Mouse (Mus musculus) layer of hippocampus, adult 8-10 months (tissue): ENCODE results near the gene 4933430I17Rik. TPM values are rescaled to one million over a fixed set of nuclear protein-coding genes. Genes with fewer than 3 reads are reported as not detected.
"Not testable (repeated sequence)": the region's sequence is repeated elsewhere in the genome, so short reads cannot be mapped to it uniquely, and the experiment has no call there.

ENCODE experiments used
- DNase-seq, 2 experiments: peaks; one replicate each; pipeline ENCODE4 v3.0.0; 2022; ENCODE audit warnings: low spot score in 2 of 2
- total RNA-seq, 4 experiments: library from RNA; stranded (reverse); gene quantifications; 2 replicates each; pipeline ENCODE4 v1.2.4; 2022

The 4933430I17Rik gene
- total RNA-seq, 4 experiments from 2014 or later, result 0.23 to 0.59 (median 0.55) TPM; not detected in 1

DNA sequence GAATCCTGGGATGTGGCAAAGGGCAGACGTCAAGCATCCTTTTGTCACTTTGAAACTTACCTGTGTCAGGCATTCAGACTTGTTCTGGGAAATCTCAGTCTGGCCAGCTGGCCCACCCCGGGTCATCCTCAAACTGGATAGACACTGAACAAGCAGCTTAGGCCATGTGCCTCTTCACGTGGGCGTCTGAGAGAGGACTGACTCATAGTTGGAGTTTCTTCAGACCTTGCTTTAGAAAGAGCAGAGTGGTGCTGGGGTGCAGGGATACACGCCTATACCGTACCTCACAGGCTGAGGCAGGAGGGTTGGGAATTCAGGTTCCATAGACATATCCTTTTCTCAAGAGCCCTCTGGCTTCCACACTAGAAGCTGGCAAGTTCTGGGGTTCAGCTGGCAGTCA, 18.6 kb downstream of the 4933430I17Rik start:
- no peak for DNase-seq

DNA sequence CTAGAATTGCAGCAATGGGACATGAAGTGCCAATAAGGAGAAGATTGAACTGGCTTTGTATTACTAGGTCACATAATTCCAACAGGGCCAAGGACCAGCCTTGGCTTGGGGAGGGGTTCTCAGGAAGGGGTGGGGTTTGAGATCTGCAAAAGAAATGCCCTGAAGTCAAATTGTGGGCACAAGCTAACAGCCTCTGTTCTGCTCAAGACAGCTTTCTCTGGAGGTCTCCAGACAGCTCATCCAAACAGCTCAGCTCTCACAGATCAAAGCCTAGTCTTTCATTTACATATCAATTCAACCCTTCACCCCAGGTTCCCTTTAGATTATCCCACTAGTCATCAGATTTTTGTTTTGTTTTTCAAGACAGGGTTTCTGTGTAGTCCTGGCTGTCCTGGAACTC, 19.6 kb downstream of the 4933430I17Rik start:
- DNase-seq, result no peak

DNA sequence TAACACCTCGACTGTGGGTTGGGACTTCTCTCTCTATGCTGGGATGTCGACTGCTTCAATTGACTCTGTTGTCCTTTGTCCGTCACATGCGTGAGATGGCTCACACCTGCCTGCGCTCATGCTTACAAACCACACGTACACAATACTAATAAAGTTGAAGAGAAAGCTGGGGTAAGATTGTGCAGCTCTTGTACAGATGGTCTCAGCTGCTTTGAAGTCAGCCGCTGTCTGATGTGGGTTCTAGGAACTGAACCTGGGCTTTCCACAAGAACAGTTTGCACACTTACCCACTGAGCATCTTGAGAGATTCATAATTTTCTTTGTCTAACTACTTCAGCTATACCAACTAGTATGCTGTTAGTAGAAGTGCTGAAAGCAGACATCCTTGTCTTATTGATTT, 26.8 kb downstream of the 4933430I17Rik start:
- no peak for DNase-seq

DNA sequence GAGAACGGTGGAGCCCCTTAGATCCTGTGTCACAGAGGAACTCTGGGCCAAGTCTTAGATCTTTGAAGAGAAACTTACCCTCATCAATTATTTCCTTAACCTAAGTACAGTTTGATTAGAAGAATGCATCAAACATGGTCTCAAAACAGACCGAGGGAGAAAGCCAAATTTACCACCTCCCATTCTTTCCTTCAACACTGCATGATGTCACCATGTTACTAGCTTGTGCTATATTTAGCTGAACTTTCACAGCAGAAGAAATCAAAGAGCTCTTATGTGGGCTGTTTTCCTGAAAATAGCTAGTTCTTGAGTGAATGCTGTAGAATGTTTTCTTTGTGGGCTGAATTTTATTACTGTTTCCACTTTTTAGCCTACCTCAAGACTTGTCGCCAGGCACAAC, 32.3 kb downstream of the 4933430I17Rik start:
- DNase-seq, result no peak

DNA sequence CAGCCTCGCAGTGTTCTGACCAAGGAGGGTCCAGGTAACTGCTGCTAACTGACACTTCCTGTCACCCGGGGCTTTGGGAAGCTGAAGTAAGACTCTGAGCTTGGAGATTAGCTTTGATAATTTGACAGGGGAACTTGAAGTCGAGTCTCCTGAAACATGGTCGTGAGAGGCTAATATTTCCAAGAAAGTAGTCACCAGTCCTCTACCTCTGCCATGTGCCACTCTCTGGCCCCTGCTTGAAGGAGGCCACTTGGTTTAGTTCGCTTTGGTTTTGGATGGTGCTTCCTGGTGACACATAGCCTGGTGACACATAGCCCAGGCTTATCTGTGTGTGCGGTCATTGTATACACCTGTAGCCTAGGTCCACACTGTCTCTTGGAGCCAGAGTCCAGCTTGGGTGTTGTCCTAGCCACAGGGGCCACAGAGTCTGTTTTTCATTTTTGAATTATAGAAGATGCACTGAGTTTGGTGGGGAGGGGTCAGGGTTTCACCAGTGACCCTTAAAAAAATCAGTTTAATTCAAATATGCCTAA, 34.7 kb downstream of the 4933430I17Rik start, which contains the start of gene Rgs3:
Gene Rgs3, plus strand, starts transcription at position 51 of the 533 bp plus-strand sequence.
- DNase-seq, result no peak

DNA sequence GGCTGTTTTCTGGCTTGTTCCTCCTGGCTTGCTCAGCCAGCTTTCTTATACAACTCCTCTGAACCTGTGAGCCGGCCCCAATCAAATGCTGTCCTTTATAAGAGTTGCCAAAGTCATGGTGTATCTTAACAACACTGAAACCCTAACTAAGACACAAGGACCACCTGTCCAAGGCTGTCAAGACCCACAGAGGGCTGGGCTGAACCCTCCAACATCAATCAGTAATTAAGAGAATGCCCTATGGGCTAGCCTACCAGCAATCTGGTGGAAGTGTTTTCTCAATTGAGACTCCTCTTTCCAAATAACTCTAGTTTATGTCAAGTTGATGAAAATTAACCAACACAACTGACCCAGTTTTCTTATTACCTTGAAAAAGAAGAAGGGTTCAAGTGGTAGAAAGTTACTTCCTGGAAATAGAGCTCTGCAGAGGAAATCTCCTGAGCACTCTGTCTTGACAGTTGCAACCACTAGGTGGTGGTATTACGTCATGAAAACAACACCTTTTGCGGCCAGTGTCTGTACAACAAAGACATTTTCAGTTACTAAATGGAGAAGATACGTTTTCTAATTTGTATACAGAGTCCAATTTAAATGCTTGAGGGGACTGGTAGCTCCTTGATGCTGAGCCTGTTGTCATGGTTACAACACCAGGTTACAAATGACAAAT, 35.9 kb downstream of the 4933430I17Rik start:
- DNase-seq, result peak; percentile 33 to 82

DNA sequence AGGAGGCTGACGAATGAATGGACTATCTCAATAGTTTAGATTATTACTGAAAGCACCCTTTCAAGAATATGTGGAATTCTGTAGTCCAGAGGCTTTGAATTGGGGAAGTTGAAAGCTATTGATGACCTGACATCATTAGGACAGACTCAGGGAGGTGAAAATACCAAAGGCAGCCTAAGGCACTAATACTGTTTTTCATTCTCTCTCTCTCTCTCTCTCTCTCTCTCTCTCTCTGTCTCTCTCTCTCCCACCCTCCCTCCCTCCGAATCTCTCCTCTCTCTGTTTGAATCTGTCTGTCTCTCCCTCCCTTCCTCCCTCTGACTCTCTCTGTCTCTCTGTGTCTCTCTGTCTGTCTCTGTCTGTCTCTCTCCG, 36.4 kb downstream of the 4933430I17Rik start:
- no peak for DNase-seq

DNA sequence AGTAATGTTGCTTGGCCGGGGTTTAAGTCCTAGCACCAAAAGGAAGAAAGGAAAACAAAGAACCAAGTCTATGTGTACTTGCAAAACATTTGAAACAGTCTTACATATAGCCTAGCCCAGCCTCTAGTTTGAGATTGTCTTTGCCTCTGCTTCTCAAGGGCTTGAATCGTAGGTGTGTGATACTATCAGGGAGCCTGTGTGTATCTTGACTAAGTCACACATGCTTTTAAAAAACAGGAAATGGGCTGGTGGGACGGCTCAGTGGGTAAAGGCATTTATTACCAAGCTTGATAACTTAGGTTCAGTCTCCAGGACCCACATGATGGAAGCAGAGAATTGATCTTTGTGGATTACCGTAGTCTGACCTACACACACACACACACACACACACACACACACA, 36.8 kb downstream of the 4933430I17Rik start:
- DNase-seq, result no peak

DNA sequence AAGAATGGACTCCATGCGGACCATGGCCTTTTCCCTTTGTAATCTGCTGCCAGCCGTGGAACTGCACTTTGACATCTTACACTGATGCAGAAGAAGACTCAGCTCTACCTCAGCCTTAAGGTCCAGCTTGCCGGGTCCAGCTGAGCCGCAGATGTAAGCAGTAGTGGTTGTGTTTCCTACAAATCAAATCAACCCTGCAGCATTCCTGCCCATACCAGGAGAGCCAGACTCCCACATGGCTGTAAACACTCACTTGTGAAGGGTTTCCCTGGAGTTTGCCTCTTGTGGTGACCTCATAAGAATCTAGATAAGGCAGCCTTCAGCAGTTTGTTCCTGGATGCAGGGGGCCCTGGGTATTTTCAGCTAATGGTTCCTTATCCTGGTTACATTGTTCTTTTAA, 41.4 kb downstream of the 4933430I17Rik start:
- no peak for DNase-seq

DNA sequence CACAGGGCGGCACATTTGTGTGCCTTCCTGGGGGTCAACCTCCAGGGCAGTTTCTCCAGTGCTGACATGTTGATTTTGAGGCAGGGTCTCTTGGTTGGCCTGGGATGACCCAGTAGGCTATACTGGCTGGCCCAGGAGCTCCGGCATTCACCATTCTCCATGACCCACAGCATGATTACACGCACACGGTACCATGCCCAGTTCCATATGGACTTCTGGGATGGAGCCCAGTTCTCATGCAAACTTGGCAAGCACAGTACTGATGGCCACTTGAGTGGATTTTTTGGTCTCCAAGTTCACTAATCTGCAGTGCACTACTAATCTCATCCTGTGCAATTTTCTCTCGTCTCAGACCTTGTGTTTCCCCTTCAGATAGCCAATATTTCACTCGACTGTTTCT, 42.5 kb downstream of the 4933430I17Rik start:
- no peak for DNase-seq

DNA sequence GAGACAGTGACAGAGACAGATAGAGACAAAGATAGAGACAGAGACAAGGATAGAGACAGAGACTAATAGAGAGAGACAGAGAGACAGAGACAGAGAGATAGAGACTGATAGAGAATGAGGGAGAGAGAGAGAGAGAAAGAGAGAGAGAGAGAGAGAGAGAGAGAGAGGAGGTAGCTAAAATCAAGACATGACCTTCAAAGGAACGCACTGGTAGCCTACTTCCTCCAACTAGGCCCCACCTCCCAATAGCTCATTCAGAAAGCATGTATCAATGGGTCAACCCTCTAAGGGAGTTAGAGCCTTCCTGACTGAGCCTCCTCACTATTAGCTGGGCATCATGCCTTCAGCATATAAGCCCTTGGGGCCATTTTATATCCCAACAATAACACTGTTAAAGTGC, 43.2 kb downstream of the 4933430I17Rik start:
- no peak for DNase-seq

DNA sequence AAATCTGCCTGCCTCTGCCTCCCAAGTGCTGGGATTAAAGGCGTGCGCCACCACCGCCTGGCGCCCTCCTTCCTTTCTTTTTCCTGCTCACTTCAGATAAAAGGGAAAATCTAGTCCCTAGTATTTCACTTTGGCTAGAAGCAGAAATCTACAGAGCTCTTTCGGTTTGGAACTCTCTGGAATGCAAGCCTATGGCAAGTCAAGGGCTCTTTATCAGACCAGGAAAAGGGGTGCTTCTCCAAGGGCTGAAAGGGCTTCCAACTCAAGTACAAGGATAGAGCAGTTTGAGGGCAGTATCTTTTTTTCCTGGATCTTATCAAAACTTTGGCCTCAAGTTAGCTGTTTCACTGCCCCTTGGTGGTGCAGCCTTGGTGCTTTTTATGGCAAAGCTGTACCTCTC, 44.4 kb downstream of the 4933430I17Rik start:
- no peak for DNase-seq

DNA sequence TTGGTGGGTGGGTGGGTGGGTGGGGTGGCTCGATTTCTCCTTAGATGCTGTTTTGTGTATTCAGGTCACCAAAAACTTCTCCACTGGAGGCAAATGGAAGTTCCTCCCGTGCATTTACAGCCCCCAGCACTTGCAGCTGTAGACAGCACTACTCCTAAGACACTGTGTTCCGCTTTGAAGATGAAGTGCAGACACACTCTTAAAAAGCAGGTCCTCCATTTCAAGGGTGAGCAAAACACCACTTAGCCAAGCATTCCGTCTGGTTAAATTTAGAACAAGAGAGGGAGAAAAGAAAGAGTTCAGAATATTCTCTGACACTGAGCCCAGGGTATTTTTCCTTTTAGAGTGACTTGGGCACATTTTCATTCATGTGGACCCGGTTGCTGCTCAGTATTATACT, 44.9 kb downstream of the 4933430I17Rik start:
- no peak for DNase-seq

DNA sequence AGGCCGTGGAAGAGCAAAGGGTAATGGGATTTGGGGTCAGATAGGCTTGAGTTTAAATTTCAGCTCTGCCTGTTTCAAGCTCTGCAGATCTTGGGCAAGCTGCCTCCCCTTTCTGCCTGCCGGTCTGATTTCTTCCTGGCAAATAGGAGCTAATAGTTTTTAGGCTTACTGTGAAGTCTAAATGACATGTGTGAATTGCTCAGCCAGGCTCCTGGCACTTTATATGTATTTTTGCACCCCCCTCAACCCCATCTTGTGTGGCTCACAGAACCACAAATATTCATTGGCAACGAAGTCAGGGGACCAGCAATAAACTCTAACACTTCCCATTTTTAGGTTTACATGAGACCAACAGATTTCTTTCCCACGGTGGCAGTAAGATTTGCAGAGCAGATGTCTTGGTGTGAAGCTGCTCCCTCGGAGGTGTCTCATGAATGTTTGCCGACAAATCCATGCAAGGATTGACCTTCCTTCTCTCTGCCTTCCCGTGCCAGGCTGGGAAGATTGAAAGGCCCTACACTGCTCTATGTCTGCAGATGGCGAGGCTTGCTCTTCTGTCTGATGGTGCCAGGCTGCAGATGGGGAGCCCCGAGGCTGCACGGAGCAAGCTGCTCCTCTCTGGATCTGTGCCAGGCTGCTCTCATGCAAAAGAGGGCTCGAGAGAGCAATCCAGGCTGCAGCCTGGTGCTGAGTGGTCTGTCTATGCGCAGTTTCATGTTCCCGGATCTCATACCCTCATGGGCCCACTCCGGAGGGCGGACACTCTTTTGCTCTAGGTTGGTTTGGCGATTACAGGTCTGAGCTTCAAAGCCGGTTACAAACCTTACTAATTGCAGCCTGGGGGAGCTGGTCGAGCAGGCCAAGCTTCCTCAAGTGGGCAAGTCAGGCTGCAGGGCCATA, 57.4 kb downstream of the 4933430I17Rik start:
- peak; percentile 77 to 78 for DNase-seq

DNA sequence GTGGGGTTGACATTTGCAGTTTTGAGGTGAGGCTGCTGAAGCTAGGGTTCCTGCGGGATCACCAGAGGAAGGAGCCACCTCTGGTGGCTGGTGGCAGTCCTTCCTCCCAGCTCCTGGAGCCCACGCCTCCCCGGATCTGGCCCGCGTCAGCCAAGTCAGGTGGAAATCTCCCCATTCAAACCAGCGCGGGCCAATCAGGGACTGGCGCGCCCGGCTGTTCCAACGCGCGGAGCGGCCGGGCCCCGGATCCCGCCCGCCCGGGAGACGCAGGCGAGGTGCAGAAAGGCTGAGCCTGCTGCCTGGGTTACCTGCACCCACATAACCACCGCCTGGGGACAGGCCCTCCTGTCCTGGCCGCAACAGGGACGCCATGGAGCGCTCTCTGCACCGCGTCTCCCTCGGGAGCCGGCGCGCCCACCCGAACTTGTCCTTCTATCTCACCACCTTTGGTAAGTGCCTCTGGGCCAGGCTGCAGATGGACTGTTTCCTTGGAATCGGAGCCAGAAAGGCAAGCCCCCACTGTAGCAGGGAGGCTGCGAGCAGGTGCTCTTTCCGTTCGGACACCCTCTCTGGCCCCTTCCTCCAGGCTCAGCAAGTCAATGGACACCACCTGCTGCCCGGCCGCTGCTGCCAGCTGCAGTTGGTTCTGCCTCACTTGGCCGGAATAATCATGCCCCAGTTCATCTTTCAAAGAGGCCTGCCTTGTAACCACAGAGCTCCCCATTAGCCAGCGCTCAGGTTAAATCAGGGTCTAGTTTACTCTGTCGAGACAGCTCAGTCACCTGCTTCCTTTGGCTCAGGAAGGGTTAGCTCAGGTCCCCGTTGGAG, 58.3 kb downstream of the 4933430I17Rik start:
- DNase-seq, result no peak

DNA sequence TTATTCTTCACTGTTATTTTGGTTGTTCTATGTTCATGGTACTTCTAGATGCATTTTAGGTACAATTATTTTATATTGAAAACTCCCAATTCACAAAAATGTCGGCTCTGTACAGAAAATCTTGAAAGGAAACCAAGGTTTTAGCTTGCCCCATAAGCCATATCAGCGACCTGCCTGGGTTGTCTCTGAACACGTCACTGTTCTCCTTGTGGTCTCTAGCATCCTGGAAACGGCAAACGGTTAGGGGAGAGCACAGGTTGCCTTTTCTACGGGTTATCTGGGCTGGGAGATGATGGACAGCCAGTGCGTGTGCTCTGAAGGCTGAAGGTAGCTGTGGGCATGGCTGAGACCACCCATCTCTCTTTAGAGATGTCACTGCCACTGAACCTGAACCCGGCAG, 61.9 kb downstream of the 4933430I17Rik start:
- no peak for DNase-seq

DNA sequence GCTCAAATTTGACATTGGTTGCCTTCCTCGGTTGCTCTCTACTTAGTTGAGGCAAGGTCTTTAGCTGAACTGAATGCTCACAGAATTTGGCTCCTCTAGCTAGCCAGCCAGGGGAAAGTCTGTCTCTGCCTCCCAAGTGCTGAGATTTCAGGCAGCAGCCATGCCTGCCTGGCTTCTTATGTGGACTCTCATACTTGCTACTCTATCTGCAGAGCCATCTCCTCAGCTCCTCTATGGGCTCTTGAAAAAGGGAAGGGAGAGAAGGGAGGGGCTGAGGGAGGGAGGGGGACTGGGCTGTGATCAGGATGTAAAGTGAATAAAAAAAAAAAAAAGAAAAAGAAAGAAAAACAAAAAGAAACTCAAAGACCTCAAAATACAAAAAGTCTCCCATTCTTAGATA, 65.7 kb downstream of the 4933430I17Rik start:
- no peak for DNase-seq

DNA sequence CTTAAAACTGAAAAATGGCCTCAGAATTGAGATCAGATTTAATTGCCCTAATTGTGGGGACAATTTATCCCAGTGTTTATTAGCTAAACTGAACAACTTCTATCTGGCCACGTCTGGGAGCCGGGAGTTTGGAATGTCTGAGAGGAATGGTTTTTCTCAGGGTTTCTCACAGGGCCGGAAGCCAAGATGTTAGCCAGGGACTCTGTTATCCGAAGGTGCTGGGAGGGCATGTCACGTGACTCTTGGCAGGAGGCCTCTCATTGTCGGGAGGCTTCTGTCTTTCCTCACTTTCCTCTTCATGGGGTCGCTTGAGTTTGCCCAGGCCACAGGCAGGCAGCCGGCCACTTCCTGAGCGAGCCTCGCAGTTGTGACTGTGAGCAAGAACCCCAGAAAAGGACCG, 66.2 kb downstream of the 4933430I17Rik start:
- no peak for DNase-seq

DNA sequence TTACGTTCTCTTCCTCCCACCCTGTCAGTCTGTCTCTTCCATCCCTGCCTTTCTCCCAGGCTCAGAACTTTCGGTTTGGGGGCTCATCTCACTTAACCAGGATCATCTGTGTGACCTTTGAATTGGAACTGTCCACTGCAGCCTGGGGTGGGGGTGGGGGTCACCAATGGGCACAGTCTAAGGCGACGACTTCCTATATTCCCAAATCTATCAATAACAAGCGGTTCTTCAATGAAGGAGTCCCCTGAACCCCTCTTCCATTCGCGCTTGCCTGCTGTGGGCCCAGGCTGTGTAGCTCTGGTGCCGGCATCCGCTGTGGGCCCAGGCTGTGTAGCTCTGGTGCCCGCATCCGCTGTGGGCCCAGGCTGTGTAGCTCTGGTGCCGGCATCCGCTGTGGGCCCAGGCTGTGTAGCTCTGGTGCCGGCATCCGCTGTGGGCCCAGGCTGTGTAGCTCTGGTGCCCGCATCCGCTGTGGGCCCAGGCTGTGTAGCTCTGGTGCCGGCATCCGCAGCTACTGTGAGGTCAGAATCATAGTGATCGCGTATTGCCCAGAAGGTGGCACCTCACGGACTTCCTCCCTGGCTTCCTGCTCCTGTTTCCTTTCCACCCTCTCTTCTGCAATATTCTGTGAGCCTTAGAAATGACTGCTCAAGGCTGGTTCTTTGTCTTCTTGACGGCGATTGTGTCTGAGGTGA, 68.5 kb downstream of the 4933430I17Rik start:
- DNase-seq, result not testable (repeated sequence)

DNA sequence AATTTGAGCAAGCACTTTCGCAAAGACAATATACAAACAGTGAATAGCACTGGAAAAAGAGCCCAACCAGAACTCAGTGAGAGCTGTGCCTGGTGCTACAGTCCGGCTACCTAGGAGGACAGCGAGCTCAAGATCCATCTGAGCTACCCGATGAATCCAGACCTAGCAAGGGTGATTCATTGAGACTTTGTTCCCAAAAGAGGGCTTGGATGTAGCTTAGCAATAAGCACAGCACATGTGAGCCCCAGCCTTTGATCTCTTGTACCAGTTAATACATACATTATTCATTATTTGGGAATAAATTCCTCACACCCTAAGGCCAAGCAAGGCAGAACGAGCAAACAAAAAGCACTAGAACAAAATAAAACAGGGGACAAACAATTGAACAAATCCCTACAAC, 69.3 kb downstream of the 4933430I17Rik start:
- DNase-seq, result no peak

DNA sequence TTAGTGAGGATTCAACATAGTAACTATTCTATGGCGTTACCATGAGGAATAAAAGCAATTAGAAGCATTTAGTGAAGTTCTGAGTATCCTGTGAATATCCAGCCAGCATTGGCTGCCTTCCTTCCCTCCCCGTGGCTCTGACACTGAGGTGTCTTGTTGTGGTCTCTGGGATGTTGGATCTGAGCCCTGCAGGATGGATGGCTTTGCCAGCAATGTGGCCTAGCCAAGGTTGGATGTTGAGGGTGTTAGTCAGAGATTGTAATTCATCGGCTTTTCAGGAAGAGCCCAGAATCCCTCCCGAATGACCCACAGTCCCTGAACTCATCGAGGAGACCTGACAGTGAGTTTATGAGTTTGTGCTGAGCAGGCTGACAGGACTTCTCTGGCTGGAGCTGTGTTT, 70.9 kb downstream of the 4933430I17Rik start:
- no peak for DNase-seq
